Mouse (Mus musculus) forebrain, embryonic 11.5 days (tissue): ENCODE data around the gene Ncoa5. TPM values are rescaled to one million over a fixed set of nuclear protein-coding genes. Genes with fewer than 3 reads are reported as not detected.

Experiments used
- ATAC-seq: fragments of 200-750 bp; cut with Nextera tagmentation; replicated peaks from 2 replicates; pipeline ENCODE4 v1.8.0; 2017; ENCODE audit warnings: moderate TSS enrichment; ENCODE audit not compliant: low FRiP score
- DNase-seq: peaks from one replicate; pipeline ENCODE4 v3.0.0-alpha.2; 2017; ENCODE audit warnings: low spot score
- H3K27ac ChIP-seq: fragments of 300-500 bp; sonication (generic); 2 replicates; pipeline ENCODE4 v1.5.1; 2014; ENCODE audit warnings: low read depth, low read length
- H3K27me3 ChIP-seq: fragments of 300-500 bp; sonication (generic); 2 replicates; pipeline ENCODE4 v1.6.1; 2014; ENCODE audit warnings: mild to moderate bottlenecking, low read length, mixed read lengths; ENCODE audit not compliant: control insufficient read depth, insufficient read depth
- H3K36me3 ChIP-seq: fragments of 300-500 bp; sonication (generic); 2 replicates; pipeline ENCODE4 v1.6.1; 2014; ENCODE audit warnings: mild to moderate bottlenecking, low read length, moderate library complexity, mixed read lengths; ENCODE audit not compliant: control insufficient read depth, insufficient read depth
- H3K4me1 ChIP-seq: fragments of 300-500 bp; sonication (generic); replicated peaks from 2 replicates; pipeline ENCODE4 v1.6.1; 2014; ENCODE audit warnings: low read length, mixed read lengths; ENCODE audit not compliant: control insufficient read depth, insufficient read depth
- H3K4me2 ChIP-seq: fragments of 300-500 bp; sonication (generic); 2 replicates; pipeline ENCODE4 v1.6.1; 2014; ENCODE audit warnings: low read depth, mild to moderate bottlenecking, low read length, moderate library complexity, mixed read lengths; ENCODE audit not compliant: severe bottlenecking
- H3K4me3 ChIP-seq: fragments of 300-500 bp; sonication (generic); 2 replicates; pipeline ENCODE4 v1.5.1; 2014; ENCODE audit warnings: low read depth, low read length
- H3K9ac ChIP-seq: fragments of 300-500 bp; sonication (generic); 2 replicates; pipeline ENCODE4 v1.6.1; 2014; ENCODE audit warnings: low read length
- H3K9me3 ChIP-seq: fragments of 300-500 bp; sonication (generic); 2 replicates; pipeline ENCODE4 v1.6.1; 2016; ENCODE audit warnings: low read length, mixed read lengths; ENCODE audit not compliant: control insufficient read depth
- WGBS: fragments of 180-500 bp; shearing (Covaris S2); extraction: QIAGEN DNeasy Blood & Tissue Kit; methylation state at CpG from one replicate; pipeline ENCODE4 v1.1.7; 2014; 5-methylcytosine and 5-hydroxymethylcytosine counted together
- polyA plus RNA-seq: library from polyadenylated mRNA; unstranded; fragments of >200 nt; fragmentation: Nextera tagmentation; extraction: Ambion mirVana; gene quantifications from 2 replicates; pipeline ENCODE4 v1.2.1, GENCODE M21; 2014

Ncoa5 gene
- polyA plus RNA-seq, 1 experiment from 2014 or later, result 113 TPM

GRCm38 (mm10) chr2:164994659-164995428, 39.8 kb downstream of the Ncoa5 start:
- Histone ChIP-seq H3K4me3 (no peak overlapping the region), H3K27me3 (peaks cover 33% of the 10 kb centered on the region), H3K9me3 (no peaks in the 10 kb centered on the region), H3K4me2 (no peak overlapping the region), H3K27ac (no peak overlapping the region), H3K9ac (no peak overlapping the region), H3K36me3 (no peaks in the 10 kb centered on the region), H3K4me1 (peaks cover 8% of the 10 kb centered on the region)
- ATAC-seq (no peak), DNase-seq (no peak)
- 64% methylated on average over 21 of the region's 21 CpGs for WGBS

- Histone ChIP-seq H3K27me3 (peaks cover 31% of the 10 kb centered on the region), H3K4me1 (peaks cover 8% of the 10 kb centered on the region), H3K9me3 (no peaks in the 10 kb centered on the region), H3K36me3 (no peaks in the 10 kb centered on the region), H3K9ac (no peak overlapping the region), H3K4me3 (no peak overlapping the region), H3K27ac (no peak overlapping the region), H3K4me2 (no peak overlapping the region)
- 93% methylated on average over 11 of the region's 11 CpGs for WGBS
- DNase-seq (no peak), ATAC-seq (no peak)
Measured at GRCm38 (mm10) chr2:164994156-164994555, 40.5 kb downstream of the Ncoa5 start.

GRCm38 (mm10) chr2:164991808-164992207, 42.9 kb downstream of the Ncoa5 start:
- Histone ChIP-seq H3K27ac (no peak overlapping the region), H3K27me3 (peaks cover 8% of the 10 kb centered on the region; the same call in 1 of the 2 replicates)
- WGBS, result 56% methylated on average over 10 of the region's 10 CpGs

GRCm38 (mm10) chr2:164991111-164991510, 43.6 kb downstream of the Ncoa5 start:
- Histone ChIP-seq H3K27me3 (peaks cover 2% of the 10 kb centered on the region; the same call in 1 of the 2 replicates), H3K36me3 (no peaks in the 10 kb centered on the region), H3K4me2 (no peak overlapping the region), H3K9ac (no peak overlapping the region), H3K4me1 (no peaks in the 10 kb centered on the region), H3K9me3 (no peaks in the 10 kb centered on the region), H3K4me3 (no peak overlapping the region), H3K27ac (no peak overlapping the region)
- no peak for ATAC-seq
- no peak for DNase-seq
- 76% methylated on average over 3 of the region's 3 CpGs for whole genome bisulfite sequencing

More at GRCm38 (mm10) chr2:164991808-164992207, 42.9 kb downstream of the Ncoa5 start:
- DNase-seq (no peak), ATAC-seq (no peak)
- Histone ChIP-seq H3K9ac (no peak overlapping the region), H3K36me3 (no peaks in the 10 kb centered on the region), H3K4me3 (no peak overlapping the region), H3K4me2 (no peak overlapping the region), H3K4me1 (no peaks in the 10 kb centered on the region), H3K9me3 (no peaks in the 10 kb centered on the region)

GRCm38 (mm10) chr2:164988777-164989176, 45.9 kb downstream of the Ncoa5 start:
- WGBS, result 61% methylated on average over 11 of the region's 13 CpGs

GRCm38 (mm10) chr2:164986371-164987027, 48.2 kb downstream of the Ncoa5 start:
- 74% methylated on average over 14 of the region's 14 CpGs for WGBS
- H3K9me3 ChIP-seq, result no peaks in the 10 kb centered on the region

More at GRCm38 (mm10) chr2:164988777-164989176, 45.9 kb downstream of the Ncoa5 start:
- H3K4me2 ChIP-seq, result no peak overlapping the region
- H3K9me3 ChIP-seq, result no peaks in the 10 kb centered on the region
- H3K4me1 ChIP-seq, result no peaks in the 10 kb centered on the region
- no peak for ATAC-seq
- no peak overlapping the region for H3K9ac ChIP-seq
- H3K36me3 ChIP-seq, result no peaks in the 10 kb centered on the region
- H3K27ac ChIP-seq, result no peak overlapping the region
- no peak overlapping the region for H3K4me3 ChIP-seq
- no peaks in the 10 kb centered on the region for H3K27me3 ChIP-seq
- no peak for DNase-seq

GRCm38 (mm10) chr2:164985962-164986361, 48.7 kb downstream of the Ncoa5 start:
- no peak overlapping the region for H3K4me3 ChIP-seq
- no peak overlapping the region for H3K9ac ChIP-seq
- H3K27ac ChIP-seq, result no peak overlapping the region
- no peaks in the 10 kb centered on the region for H3K4me1 ChIP-seq
- H3K4me2 ChIP-seq, result no peak overlapping the region
- no peaks in the 10 kb centered on the region for H3K27me3 ChIP-seq
- no peak for ATAC-seq
- 81% methylated on average over 6 of the region's 6 CpGs for WGBS
- no peaks in the 10 kb centered on the region for H3K36me3 ChIP-seq
- H3K9me3 ChIP-seq, result no peaks in the 10 kb centered on the region
- no peak for DNase-seq

More at GRCm38 (mm10) chr2:164986371-164987027, 48.2 kb downstream of the Ncoa5 start:
- H3K27me3 ChIP-seq, result no peaks in the 10 kb centered on the region
- H3K9ac ChIP-seq, result no peak overlapping the region
- H3K4me1 ChIP-seq, result no peaks in the 10 kb centered on the region
- H3K4me3 ChIP-seq, result no peak overlapping the region
- H3K36me3 ChIP-seq, result no peaks in the 10 kb centered on the region
- H3K4me2 ChIP-seq, result no peak overlapping the region
- no peak for ATAC-seq
- H3K27ac ChIP-seq, result no peak overlapping the region
- no peak for DNase-seq

GRCm38 (mm10) chr2:164979749-164980148, 54.9 kb downstream of the Ncoa5 start:
- Histone ChIP-seq H3K4me1 (no peaks in the 10 kb centered on the region), H3K27me3 (no peaks in the 10 kb centered on the region; the same call in 1 of the 2 replicates), H3K9me3 (no peaks in the 10 kb centered on the region), H3K4me3 (no peak overlapping the region), H3K27ac (no peak overlapping the region), H3K9ac (no peak overlapping the region), H3K36me3 (no peaks in the 10 kb centered on the region), H3K4me2 (no peak overlapping the region)
- WGBS, result 15% methylated on average over 7 of the region's 7 CpGs
- peak; percentile 77 for DNase-seq
- ATAC-seq, result no peak
